Comparison of ENCODE assay signal across 22 mouse cellular contexts in genomic region chr10:20233451-20233850, GRCm38 (mm10).
DNase-seq lines count a peak whose midpoint lies in the region; ATAC-seq and TF ChIP-seq lines count a peak whose summit lies in the region.
"Had no signal": no experiment of that assay in that cellular context is flagged by ENCODE, and none has a peak within 500 bp of the region (broad histone marks: within the 10 kb centered on the region; RNA-seq: fewer than 3 reads in every experiment).

No protein-coding gene starts in this region.

- H3K9me3 ChIP-seq in neural tube, embryonic 15.5 days (replicated peaks), result no peaks in the 10 kb centered on the region
- no peaks in the 10 kb centered on the region for H3K9me3 ChIP-seq in midbrain, postnatal 0 days (ENCODE audit: low read length)
- H3K9me3 ChIP-seq: embryonic facial prominence, embryonic 12.5 days; forebrain, embryonic 15.5 days; G1E; heart, embryonic 10.5 days had no signal

- ATAC-seq in granulocyte monocyte progenitor cell, adult 5-6 weeks (replicated peaks; ENCODE audit: poor library complexity, severe bottlenecking), result peak; percentile 43
- ATAC-seq in megakaryocyte progenitor cell, adult 5-6 weeks (replicated peaks; ENCODE audit: poor library complexity), result 0 out of 2 replicates have a peak, but pooled peaks have one; percentile 30
- no peak for ATAC-seq in neural tube, embryonic 15.5 days (ENCODE audit: low FRiP score)
- no peak for ATAC-seq in midbrain, postnatal 0 days (ENCODE audit: low FRiP score)
- ATAC-seq: CD4-positive, CD25-positive, alpha-beta regulatory T cell, adult 4 months; forebrain, embryonic 15.5 days had no signal

- H3K27me3 ChIP-seq in neural tube, embryonic 15.5 days (replicated peaks), result no peaks in the 10 kb centered on the region
- no peaks in the 10 kb centered on the region for H3K27me3 ChIP-seq in midbrain, postnatal 0 days (ENCODE audit: insufficient read depth, low read length)
- H3K27me3 ChIP-seq: embryonic facial prominence, embryonic 12.5 days; forebrain, embryonic 15.5 days had no signal

- no peak for TF ChIP-seq CTCF in midbrain, postnatal 0 days (IDR thresholded peaks at IDR 0.05)

- H3K4me3 ChIP-seq in neural tube, embryonic 15.5 days (replicated peaks), result no peak overlapping the region
- no peak overlapping the region for H3K4me3 ChIP-seq in midbrain, postnatal 0 days (ENCODE audit: low read depth, low read length)
- H3K4me3 ChIP-seq: embryonic facial prominence, embryonic 12.5 days; forebrain, embryonic 15.5 days; heart, embryonic 10.5 days had no signal

- H3K9ac ChIP-seq in neural tube, embryonic 15.5 days (replicated peaks), result no peak overlapping the region
- H3K9ac ChIP-seq in midbrain, postnatal 0 days (replicated peaks; ENCODE audit: low read length, poor library complexity, severe bottlenecking), result no peak overlapping the region
- H3K9ac ChIP-seq: embryonic facial prominence, embryonic 12.5 days; forebrain, embryonic 15.5 days; hindbrain, embryonic 14.5 days had no signal

- no peak overlapping the region for H3K27ac ChIP-seq in neural tube, embryonic 15.5 days (replicated peaks)
- H3K27ac ChIP-seq in midbrain, postnatal 0 days (ENCODE audit: low read depth, low read length), result no peak overlapping the region
- H3K27ac ChIP-seq: embryonic facial prominence, embryonic 12.5 days; forebrain, embryonic 15.5 days; heart, embryonic 10.5 days; hindbrain, embryonic 14.5 days had no signal

- H3K36me3 ChIP-seq in neural tube, embryonic 15.5 days, result no peaks in the 10 kb centered on the region
- H3K36me3 ChIP-seq in midbrain, postnatal 0 days (ENCODE audit: insufficient read depth, low read length), result no peaks in the 10 kb centered on the region
- H3K36me3 ChIP-seq: embryonic facial prominence, embryonic 12.5 days; forebrain, embryonic 15.5 days had no signal

- WGBS in neural tube, embryonic 15.5 days, result 94% methylated on average over 10 of the region's 10 CpGs
- WGBS in midbrain, postnatal 0 days, result 94% methylated on average over 10 of the region's 10 CpGs

- intact Hi-C loops in left cerebral cortex, postnatal 36 days (cut with DNase I), result no loop called here

- DNase-seq in lung, postnatal 36 days, result peak; percentile 33
- DNase-seq in lung, postnatal 25 days (ENCODE audit: low spot score), result no peak
- DNase-seq in midbrain, postnatal 0 days (ENCODE audit: low spot score), result no peak
- DNase-seq in left cerebral cortex, postnatal 36 days (ENCODE audit: low spot score in 2 of 2), result no peak
- DNase-seq: adrenal gland, adult 8-10 months; adrenal gland, postnatal 36 days; B cell, adult 2 months; cerebellum, adult 2 months; cerebellum, postnatal 14 days; gastrocnemius, postnatal 36 days; heart, adult 18-20 months; heart, postnatal 10 days; heart, postnatal 4 days had no signal

- H3K4me2 ChIP-seq in neural tube, embryonic 15.5 days, result no peak overlapping the region
- H3K4me2 ChIP-seq in midbrain, postnatal 0 days (ENCODE audit: low read depth, low read length, poor library complexity, severe bottlenecking), result no peak overlapping the region
- H3K4me2 ChIP-seq: embryonic facial prominence, embryonic 12.5 days; forebrain, embryonic 15.5 days; hindbrain, embryonic 14.5 days had no signal

- no peaks in the 10 kb centered on the region for H3K4me1 ChIP-seq in neural tube, embryonic 15.5 days
- no peaks in the 10 kb centered on the region for H3K4me1 ChIP-seq in midbrain, postnatal 0 days (ENCODE audit: insufficient read depth, low read length)
- H3K4me1 ChIP-seq: embryonic facial prominence, embryonic 12.5 days; forebrain, embryonic 15.5 days had no signal

Comparison
In these comparisons a context has a peak if more than half of its experiments do, and no peak if none do; other contexts are left out.
1. ATAC-seq: peak in granulocyte monocyte progenitor cell, adult 5-6 weeks (single experiment) and megakaryocyte progenitor cell, adult 5-6 weeks (single experiment); none in neural tube, embryonic 15.5 days (single experiment) and midbrain, postnatal 0 days (single experiment).